Mouse (Mus musculus) gastrocnemius, postnatal 4 days (tissue): Measurements from ENCODE around the gene Rpap1. TPM values are rescaled to one million over a fixed set of nuclear protein-coding genes. Genes with fewer than 3 reads are reported as not detected.
"Not testable (repeated sequence)": the region's sequence is repeated elsewhere in the genome, so short reads cannot be mapped to it uniquely, and the experiment has no call there.

ENCODE experiments used
- DNase-seq, 2 experiments: peaks; one replicate each; pipeline ENCODE4 v3.0.0; 2021 to 2022; ENCODE audit warnings: low spot score in 2 of 2, mixed read lengths in 2 of 2
- total RNA-seq, 2 experiments: library from RNA; stranded (reverse); gene quantifications; 2 replicates each; pipeline ENCODE4 v1.2.3; 2021

Rpap1 gene
- total RNA-seq, 2 experiments from 2014 or later = 18.3 to 19.9 TPM

- DNase-seq = peak; percentile 29 to 61
These were observed 45.5 kb downstream of the Rpap1 start, which contains the start of gene Itpka for GRCm38 (mm10) chr2:119741581-119742411. Gene Itpka (plus strand): TSS chr2:119742337.

- DNase-seq = no peak
These were observed 46.8 kb downstream of the Rpap1 start for GRCm38 (mm10) chr2:119740567-119740966.

- no peak for DNase-seq
These were observed 50.2 kb downstream of the Rpap1 start for GRCm38 (mm10) chr2:119737124-119737523.

GRCm38 (mm10) chr2:119730735-119731134 is 56.6 kb downstream of the Rpap1 start:
- no peak for DNase-seq

GRCm38 (mm10) chr2:119727762-119728416 is 59.4 kb downstream of the Rpap1 start:
- no peak for DNase-seq

- no peak for DNase-seq
These were observed 66.3 kb downstream of the Rpap1 start for GRCm38 (mm10) chr2:119721070-119721469.

GRCm38 (mm10) chr2:119715868-119716267 is 71.5 kb downstream of the Rpap1 start:
- not testable (repeated sequence) for DNase-seq

Other genes with a start within 250 kb of the Rpap1 start
- gene Exd1, start 239.9 kb downstream of the Rpap1 start, total RNA-seq = under 1 TPM; 0.05 to 0.15 TPM
- gene Chp1, start 239.8 kb downstream of the Rpap1 start, total RNA-seq = 10 to 100 TPM; 58.5 to 64.0 TPM
- gene Nusap1, start 169.2 kb downstream of the Rpap1 start, total RNA-seq = 10 to 100 TPM; 14.8 to 17.1 TPM
- gene Oip5, start 169.1 kb downstream of the Rpap1 start, total RNA-seq = 1 to 10 TPM; 5.0 to 5.7 TPM
- 10 to 100 TPM; 31.2 to 32.4 TPM for gene Ndufaf1, start 124.7 kb downstream of the Rpap1 start, total RNA-seq
- 10 to 100 TPM; 32.3 to 38.3 TPM for gene Rtf1, start 112.5 kb downstream of the Rpap1 start, total RNA-seq
- gene Itpka, start 45.2 kb downstream of the Rpap1 start, total RNA-seq = under 1 TPM; 0.29 to 0.34 TPM
- gene Ltk, start 27.1 kb downstream of the Rpap1 start, total RNA-seq = not detected
- gene Tyro3, start 10.2 kb upstream of the Rpap1 start, total RNA-seq = 1 to 10 TPM; 8.8 to 9.7 TPM
- 10 to 100 TPM; 69.0 to 70.8 TPM for gene Mga, start 109.7 kb upstream of the Rpap1 start, total RNA-seq
- gene Mapkbp1, start 185.2 kb upstream of the Rpap1 start, total RNA-seq = 10 to 100 TPM; 14.1 to 15.6 TPM
- 1 to 10 TPM; 7.9 to 9.2 TPM for gene Jmjd7, start 239.9 kb upstream of the Rpap1 start, total RNA-seq
- 1 to 10 TPM; 1.0 to 1.2 TPM for gene Gm28042, start 240.0 kb upstream of the Rpap1 start, total RNA-seq
- 1 to 10 TPM; 1.8 to 2.9 TPM for gene Pla2g4b, start 245.9 kb upstream of the Rpap1 start, total RNA-seq